Mouse (Mus musculus): ENCODE results near the gene Prdx6.
A peak's percentile ranks its signal among the peaks of the same experiment; 100 is the strongest.

Gene Prdx6

DNA sequence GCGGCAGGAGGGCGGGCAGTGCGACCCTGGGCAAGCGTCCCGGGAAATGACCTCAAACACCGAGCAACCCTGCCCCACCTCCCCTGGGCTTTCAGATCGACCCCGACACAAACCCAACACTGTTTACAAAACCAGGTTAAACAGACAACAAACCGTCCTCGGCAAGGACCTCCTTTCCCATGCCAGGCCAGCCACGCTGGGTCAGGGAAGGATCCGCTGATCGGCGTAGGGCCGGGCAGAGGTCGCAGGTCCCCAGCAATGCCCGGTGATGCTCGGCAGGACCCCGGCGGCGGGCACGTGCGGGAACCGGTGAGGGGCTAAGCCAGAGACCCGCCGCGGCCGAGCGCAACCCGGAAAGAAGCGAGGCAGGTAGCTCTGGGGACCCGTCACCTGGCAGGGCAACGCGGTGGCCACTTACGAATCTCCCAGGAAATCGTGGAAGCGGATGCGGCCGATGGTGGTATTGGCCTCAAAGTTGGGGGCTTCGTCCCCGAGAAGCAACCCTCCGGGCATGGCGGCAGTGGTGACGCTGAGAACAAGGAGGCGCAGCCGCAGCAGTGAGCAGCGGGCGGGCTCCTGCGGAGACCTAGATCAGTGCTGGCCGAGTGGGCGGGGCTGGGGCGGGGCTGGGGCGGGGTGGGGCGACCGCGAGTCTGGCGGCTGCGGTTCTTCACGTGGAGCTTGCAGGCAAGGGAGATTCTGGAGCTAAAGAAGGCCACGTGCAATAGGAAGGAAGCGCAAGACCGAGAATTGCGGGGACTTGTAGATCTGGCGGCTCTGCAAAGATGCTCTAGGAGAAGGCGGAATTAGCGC is at the start of gene Prdx6:
Gene Prdx6, minus strand, starts transcription at position 616 of the 813 bp plus-strand sequence.
- peak; percentile 59 to 68 for DNase-seq (ENCODE audit: low spot score in 2 of 2)

GRCm38 (mm10) chr1:161288256-161288655 is 37.2 kb upstream of the Prdx6 start:
- DNase-seq (ENCODE audit: low spot score in 2 of 2) = no peak

- peak; percentile 22 to 44 for DNase-seq (ENCODE audit: low spot score in 2 of 2)
Measured at GRCm38 (mm10) chr1:161286726-161287310, 35.8 kb upstream of the Prdx6 start.

DNA sequence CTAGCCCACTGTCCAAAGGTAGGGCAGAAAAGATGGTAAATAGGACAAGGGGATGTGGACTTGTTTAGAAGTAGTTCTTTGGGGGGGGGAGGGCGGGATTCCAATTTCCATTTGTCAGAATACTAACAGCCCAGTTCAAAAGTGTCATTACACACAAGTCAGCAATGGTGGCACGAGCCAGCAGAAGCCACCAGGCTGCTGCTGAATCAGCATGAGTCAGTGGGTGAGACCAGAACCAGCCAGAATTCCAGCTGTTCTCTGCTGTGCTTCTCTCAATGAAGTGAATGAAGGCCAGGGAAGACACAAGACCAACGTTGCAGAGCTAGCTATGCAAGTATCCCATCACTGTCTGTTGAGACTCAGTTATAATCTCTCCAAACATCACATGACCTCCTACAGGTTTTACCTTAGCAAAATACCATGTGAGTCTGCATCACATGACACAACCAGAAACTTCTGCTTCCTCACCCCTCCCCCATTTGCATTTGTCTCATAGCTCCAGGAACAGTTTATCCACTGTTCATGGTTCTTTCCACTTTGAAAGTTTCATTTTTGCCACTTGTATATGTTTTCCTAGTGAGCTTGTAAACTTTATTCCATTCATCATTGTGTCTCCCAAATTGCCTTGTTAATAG is 30.2 kb upstream of the Prdx6 start:
- no peak for DNase-seq (ENCODE audit: low spot score in 2 of 2)

GRCm38 (mm10) chr1:161279244-161279908 is 28.4 kb upstream of the Prdx6 start:
- DNase-seq (ENCODE audit: low spot score in 2 of 2) = no peak

DNA sequence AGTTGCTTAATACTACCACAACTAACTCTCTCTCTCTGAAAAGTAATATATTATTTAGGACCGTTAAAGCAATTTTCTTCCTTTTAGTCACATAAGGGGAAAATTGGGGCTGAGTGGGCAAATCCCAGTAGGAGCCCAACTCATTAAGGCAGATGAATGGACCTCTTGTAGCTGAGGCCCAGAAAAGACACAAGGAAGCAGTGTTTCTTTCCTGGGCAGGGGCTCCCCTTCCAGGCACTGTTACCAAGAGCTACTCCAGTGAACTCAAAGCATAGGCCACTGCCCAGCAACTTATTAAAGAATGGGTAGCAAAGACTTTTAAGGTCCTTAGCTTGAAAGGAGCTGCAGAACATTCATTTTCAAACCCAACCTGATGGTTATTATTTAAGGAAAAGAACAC is 22.5 kb upstream of the Prdx6 start:
- no peak for DNase-seq (ENCODE audit: low spot score in 2 of 2)

DNA sequence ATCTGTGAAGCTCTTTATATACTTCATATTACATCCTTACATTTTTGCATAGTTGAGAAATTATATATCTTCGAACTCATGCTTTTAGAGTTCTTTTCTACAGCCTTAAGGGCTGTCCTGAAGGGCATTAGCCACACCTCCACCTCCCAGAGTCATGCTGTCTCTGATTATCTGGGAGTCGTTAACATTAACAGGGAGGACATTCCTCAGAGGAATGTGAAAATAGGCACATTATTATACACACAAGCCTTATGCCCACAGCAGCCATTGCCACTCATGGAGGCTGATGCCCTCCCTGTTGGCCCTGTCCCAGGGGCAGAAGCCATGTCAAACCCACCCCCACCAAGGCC is 20.4 kb upstream of the Prdx6 start:
- no peak for DNase-seq (ENCODE audit: low spot score in 2 of 2)

DNA sequence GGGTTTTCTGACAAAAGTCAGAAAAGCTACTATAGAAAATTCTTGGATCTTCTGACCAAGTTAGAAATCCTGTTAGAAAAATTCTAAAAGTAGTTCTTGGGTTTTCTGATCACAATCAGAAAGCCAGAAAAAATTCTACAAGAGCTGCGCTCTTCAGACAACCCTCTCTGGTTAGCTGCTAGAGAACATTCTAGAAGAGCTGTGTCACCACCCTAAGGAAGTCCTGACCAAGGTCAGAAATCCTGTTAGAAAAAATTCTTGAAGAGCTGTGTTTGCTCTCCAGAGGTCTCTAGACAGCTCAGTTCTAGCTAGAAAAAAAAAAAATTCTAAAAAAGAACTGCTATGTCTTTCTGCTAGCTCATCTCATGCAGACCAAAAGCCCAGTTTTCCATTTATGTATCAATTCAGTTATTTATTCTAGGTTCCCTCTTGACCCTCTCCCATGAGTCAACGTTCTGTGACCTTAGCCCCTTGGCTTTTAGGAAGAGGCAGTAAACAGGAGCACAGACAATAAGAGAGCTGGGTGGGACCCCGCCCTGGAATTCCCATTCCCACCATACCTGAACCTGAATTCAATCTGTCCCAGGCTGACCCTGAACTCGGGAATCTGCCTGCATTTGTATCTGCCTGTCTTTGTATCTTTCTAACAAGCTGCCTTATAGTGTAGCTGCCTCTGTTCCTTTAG is 19.9 kb upstream of the Prdx6 start:
- no peak for DNase-seq (ENCODE audit: low spot score in 2 of 2)

DNA sequence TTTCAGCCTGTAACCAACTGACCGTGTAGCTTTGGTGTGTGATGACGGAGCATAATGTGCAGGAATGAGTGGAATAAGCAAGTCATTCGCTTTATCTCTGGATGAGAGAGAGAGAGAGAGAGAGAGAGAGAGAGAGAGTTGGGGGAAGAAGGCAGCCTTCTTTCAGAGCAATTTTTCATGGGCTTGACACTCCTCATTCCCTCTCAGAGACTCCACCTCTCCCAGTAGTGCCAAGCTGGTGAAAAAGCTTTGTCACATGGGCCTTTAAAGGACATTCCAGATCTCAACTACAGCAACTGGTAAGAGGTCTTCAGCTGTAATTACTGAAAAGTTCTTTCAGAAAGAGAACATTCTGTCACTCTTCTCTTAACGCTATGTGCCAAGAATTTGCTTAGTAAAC is 18.3 kb upstream of the Prdx6 start:
- DNase-seq (ENCODE audit: low spot score in 2 of 2) = no peak

DNA sequence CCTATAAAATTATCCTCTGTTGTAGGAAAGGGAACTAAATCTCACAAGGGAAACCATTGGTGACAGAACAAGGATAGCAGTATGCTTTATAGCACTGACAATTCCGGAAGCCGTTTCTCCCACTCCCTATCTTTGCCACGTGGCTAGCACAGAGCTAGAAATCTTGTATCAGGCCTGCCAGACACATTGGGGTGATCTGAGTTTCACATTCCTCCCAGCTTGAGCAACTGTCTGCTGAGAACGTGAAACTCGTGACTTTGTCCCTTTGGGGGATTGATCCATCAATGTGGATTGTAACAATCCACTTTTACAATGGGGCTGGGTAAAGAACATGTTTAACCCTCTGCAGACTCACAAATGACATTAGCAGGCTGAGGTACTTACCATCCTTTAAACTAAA is 17.9 kb upstream of the Prdx6 start:
- no peak for DNase-seq (ENCODE audit: low spot score in 2 of 2)

DNA sequence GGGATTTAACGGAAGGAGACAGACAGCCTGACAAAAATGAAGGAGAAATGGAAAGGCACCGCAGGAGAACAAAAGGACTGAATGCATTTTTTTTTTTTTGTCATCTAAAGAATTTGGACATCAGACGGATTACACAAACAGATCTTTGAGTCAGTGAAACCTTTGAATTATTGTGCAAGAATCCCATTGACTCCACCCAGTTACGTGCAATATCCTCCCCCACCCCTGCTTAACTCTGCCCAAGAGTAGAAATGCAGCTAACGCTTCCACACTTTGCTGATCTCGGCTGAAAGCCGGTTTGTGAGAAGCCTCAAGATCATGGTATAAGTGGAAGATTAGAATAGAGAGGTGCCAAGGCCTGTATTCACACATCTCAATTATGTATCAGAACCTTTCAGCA is 17.1 kb upstream of the Prdx6 start:
- no peak for DNase-seq (ENCODE audit: low spot score in 2 of 2)

GRCm38 (mm10) chr1:161264961-161265360 is 13.9 kb upstream of the Prdx6 start:
- no peak for DNase-seq (ENCODE audit: low spot score in 2 of 2)

- no peak for DNase-seq (ENCODE audit: low spot score in 2 of 2)
Measured at GRCm38 (mm10) chr1:161263584-161263983, 12.6 kb upstream of the Prdx6 start.

DNA sequence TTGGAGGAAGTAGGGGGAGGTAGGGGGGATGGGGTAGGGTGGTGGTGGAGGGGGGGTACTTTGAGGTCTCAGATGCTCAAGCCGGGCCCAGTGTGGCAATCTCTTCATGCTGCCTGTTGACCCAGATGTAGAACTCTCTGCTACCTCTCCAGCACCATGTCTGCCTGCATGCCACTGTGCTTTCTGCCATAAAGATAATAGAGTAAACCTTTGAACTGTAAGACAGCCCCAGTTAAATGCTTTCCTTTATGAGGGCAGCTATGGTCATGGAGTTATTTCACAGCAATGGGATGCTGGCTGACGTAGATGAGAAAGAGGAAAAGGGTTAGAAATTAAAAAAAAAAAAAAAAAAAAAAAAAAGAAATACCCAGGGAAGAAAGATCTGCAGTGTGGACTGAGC is 11.5 kb upstream of the Prdx6 start:
- DNase-seq (ENCODE audit: low spot score in 2 of 2) = no peak

DNA sequence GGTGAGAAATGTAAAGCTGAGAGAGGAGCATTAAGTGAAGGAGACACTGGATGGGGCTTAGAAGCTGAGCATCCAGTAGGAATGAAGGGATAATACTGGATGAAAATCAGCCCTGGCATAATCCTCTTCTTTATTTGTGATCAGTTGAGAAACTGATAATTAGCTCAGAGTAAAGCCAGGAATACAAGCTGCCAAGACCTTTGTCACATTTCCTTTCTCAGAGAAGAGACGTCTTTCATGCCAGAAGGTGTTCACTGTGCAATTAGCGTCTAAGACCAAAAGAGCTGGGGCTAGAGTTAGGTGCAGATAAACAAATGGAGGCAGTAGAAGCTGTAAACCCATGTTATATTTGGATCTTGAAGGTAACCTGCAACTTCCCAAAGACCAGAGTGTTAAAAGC is 9.7 kb upstream of the Prdx6 start:
- no peak for DNase-seq (ENCODE audit: low spot score in 2 of 2)

DNA sequence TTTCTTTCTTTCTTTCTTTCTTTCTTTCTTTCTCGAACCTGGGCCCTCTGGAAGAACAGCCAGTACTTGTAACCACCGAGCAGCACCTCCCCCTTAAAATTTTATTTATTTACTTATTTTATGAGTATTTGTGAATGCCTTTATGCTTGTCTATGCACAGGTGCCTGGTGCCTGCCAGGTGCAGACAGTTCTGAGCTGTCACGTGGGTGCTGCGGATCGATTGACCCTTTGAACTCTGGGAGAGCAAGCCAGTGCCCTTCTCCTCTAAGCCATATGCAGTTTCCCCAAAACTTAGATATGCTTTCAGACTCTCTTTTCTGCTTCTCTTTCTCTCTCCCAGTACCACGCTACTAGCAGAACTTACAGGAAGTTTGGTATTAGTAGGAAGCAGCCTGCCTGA is 8.1 kb upstream of the Prdx6 start:
- no peak for DNase-seq (ENCODE audit: low spot score in 2 of 2)

DNA sequence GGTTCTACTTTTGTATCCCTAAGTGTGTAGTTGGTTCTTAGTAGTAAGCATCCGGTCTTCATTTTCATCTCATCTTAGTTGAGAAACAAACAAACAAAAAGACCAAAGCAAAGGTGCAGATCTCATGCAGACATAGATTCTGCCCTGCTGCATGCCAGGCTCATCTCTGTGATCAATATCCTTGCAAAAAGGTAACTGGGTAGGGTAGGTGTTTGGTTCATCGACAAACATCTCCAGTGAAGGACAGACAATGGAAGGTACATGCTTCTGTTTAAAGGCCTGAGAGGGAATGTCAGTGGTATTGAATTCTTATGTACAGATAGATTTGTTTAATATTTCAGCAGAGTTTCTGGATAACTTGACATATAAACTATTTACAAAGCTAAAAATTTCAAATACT is 7.3 kb upstream of the Prdx6 start:
- DNase-seq (ENCODE audit: low spot score in 2 of 2) = no peak

GRCm38 (mm10) chr1:161256918-161257317 is 5.9 kb upstream of the Prdx6 start:
- no peak for DNase-seq (ENCODE audit: low spot score in 2 of 2)

DNA sequence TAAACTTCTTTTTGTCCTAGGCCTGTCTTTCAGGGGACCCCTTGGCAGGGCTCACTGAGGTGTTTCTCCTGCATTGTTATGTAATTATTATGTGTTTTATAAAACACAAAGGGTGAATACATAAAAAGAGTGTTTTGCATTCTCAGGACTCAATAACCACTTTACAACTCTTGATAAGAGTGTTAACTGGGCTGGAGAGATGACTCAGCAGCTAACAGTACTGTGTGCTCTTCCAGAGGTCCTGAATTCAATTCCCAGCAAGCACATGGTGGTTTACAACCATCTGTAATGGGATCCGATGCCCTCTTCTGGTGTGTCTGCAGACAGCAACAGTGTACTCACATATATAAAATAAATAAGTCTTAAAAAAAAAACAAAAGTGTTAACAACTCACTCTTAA is 3.3 kb upstream of the Prdx6 start:
- DNase-seq (ENCODE audit: low spot score in 2 of 2) = no peak

GRCm38 (mm10) chr1:161252901-161253300 is 1.9 kb upstream of the Prdx6 start:
- DNase-seq (ENCODE audit: low spot score in 2 of 2) = no peak

- no peak for DNase-seq (ENCODE audit: low spot score in 2 of 2)
Measured at GRCm38 (mm10) chr1:161252365-161252764, 1.3 kb upstream of the Prdx6 start.

Measured in spleen, postnatal 14 days (tissue).